Mouse (Mus musculus): Measurements from ENCODE around the gene 1700022I11Rik.

DNA sequence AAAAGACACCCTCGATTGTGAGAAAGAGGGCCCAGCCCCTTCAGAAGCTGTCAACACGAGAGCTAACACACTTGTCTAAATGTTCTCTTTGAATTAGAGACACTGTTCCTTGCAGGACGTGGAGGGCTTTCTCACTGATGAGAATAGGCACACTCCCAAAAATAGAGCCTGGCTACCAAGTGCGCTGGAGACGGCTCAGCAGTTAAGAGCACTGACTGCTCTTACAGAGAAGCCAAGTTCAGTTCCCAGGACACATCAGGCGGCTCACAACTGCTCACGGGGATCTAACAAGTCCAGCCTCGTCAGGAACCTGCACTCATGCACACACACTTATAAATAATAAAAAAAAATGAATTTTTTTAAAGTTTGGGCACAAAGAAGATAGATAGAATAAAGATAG is 10.5 kb upstream of the 1700022I11Rik start:
- TF ChIP-seq CTCF (IDR thresholded peaks at IDR 0.05; ENCODE audit: low read depth), result no peak
- TF ChIP-seq EP300 (IDR thresholded peaks at IDR 0.05; ENCODE audit: low read depth), result no peak

Measured in liver, embryonic 14.5 days (tissue).